Mouse (Mus musculus) lung, adult 2 months (tissue): Measurements from ENCODE around the gene Sel1l3.

Experiments
- CTCF ChIP-seq: fragments of 200-500 bp; IDR thresholded peaks from 2 replicates; pipeline ENCODE4 v1.5.1; 2011; ENCODE audit warnings: mild to moderate bottlenecking, low read length, control low read depth; ENCODE audit not compliant: insufficient read depth
- POLR2A ChIP-seq: fragments of 200-500 bp; IDR thresholded peaks from 2 replicates; pipeline ENCODE4 v1.6.1; 2011; ENCODE audit warnings: low read depth, mild to moderate bottlenecking, control low read depth, low read length, borderline replicate concordance; ENCODE audit errors: extremely low read depth

DNA sequence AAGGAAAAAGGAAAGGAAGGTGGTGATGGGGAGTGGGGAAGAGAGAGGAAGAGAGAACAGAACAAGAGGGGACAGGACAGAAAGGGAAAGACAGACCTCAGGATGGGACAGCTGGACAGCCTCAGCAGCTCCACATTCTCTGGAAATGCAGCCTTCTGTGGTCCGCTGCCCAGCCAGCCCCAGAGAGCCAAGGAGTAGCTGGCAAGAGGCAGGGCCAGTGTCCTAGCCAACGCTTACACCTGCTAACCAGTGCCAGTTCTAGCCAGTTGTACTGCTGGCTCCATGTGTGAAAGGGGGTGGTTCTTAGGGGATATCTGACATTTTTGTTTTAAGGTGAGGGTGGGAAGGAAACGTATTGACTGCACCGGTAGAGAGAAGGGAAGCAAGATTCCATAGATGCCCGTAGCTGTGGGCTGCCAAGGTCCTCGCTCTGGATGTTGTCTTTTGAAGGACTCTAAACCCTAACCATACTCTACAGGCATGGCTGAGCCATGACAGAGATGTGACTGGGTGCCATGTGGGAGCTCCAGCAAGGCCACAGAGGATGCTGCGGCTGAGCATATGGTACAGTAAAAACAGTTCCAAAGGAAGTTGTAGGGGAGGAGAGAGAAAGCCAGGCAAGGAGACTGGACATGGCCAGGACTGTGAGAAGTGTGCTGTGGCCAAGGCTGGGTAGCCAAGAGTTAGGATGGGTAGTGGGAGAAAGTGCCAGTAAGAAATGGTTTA, 64.6 kb downstream of the Sel1l3 start:
- TF ChIP-seq CTCF (no peak), POLR2A (no peak)
